Mouse (Mus musculus): ENCODE data around the gene Armc10. TPM values are rescaled to one million over a fixed set of nuclear protein-coding genes. Genes with fewer than 3 reads are reported as not detected.
A peak's percentile ranks its signal among the peaks of the same experiment; 100 is the strongest.
"Not testable (repeated sequence)": the region's sequence is repeated elsewhere in the genome, so short reads cannot be mapped to it uniquely, and the experiment has no call there.

Armc10 gene
- polyA plus RNA-seq, 3 experiments from 2014 or later: 31.2 to 38.3 (median 33.2) TPM

DNA sequence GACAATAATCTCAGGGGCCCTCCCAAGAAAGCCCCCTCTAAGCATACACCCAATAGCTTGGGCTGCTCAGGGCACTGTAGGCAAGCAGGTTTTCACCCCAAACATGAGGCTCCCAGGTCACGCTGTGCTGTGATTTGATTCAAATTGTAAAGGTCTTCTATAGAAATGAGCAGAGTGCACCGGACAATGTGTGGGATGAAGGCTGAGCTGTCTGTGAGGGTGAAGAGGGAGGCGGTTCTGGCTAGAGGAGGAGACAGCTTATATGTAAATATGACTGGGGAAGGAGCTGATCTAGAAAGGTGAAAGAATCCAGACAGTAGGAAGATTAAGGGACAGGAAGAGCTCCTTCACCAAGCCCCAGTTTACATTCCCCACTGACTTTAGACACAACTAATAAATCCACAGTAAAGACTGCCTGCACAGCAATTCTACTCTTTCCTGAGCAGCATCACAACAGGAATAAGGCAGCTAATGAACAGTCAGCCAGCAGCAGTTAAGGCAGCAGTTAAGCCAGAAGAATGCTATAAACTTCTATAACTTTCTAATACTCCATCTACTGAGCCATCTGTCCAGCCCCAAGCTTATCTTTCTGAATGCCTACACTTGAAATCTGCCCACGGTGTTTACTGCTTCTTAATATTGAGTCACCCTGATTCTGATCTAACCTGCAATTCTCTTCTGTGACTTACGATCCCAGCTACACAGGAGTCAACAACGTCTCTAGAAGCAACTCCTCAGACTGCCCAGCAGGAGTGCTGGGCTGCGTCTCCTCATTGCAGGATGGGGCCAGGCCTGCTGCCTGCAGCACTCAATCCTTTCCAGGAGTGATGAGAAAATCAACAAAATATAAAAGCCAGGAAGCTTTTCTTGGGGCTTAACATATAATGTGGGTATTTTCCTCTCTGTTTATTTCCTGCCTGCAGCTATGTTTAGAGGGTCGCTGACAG is 21.9 kb downstream of the Armc10 start:
- ATAC-seq: no peak

DNA sequence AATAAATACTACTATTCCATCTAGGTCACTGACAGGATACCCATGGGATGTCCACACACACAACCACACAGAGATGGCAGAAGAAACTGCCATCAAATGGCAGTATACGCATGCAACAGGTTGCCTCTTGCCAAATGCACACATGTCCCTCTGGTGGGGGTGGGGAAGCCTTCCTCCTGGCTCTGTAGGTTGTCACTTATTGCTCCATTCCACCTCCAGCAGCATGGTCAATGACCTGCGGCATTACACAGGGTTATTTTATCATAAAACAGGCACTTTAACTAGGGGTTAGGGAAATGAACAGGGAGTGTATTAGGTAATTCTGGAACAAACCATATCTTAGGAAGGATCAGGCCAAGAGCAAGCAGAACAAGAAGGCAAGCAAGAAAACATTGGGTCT is 23.7 kb downstream of the Armc10 start:
- ATAC-seq: no peak

DNA sequence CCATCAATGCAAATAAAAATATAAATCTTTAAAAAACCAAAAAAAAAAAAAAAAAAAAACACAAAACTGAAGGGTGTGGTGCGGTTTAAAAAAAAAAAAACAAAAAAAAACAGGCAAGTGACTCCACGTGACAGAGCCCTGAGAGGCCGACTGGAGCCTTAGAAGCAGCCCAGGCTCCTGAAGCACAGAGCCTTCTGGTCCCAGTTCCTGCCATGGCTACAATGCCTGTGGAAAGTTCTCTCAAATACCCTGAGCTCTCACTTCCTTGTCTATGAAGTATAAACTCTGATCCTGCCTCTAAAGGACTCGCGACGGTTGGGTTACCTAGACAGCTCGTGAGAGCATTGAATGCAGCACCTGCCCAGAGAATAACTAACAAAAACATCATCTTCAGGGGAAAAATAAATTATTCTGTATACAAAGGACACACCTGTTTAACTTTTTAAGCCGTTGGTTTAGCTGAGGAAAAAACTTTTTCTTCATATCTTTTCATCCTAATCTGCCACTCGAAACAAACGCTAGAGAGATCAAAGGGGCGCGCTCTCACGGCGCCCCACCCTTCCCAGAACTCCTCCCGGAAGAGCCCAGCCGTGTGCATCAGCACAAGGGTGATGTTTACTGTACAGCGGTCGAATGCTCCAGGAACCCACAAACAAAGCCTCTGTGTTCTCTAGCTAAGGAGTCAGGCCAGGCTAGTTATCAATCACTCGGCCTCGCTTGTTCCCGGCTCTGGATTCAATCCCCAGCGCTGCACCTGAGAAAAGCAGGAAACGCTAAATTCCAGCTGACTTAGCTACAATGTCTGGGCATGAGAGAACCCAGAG is 27.4 kb downstream of the Armc10 start:
- ATAC-seq: peak; percentile 92

DNA sequence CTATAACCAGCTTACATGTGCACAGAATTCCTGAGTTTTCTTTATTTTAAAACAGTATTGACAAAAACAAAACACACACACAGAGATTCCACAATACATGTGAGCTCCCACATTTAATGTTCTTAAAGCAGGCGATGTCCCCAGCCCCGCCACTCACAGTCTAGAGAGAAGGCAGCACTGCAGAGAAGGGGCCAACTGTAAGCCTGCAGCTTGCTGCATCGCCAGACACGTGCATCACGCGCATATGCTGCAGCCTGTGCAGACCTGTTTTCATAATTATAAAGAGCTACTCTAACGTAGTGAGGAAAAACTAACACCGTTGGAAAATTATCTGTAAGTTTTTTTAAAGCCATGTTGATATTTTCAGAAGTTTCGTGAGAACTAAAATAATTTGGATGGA is 28.1 kb downstream of the Armc10 start:
- ATAC-seq: no peak

DNA sequence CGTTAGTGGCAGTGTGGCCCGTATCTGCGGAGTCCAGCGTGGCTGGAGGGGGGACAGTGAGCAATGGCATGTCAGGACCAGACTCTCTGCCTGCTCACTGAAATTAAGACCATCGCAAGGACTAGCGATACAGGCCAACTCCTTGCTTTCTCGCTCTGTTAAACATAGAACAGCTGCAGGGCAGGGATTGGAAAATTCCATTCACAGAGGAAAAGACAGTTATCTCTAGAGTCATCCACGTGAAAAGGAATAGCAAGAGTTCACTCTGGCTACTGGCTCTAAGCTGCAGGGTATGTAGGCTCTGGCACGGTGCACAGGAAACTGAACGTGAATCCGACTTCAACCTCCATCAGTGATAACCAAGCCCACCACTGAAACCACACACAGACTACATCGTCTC is 29.4 kb downstream of the Armc10 start:
- no peak for ATAC-seq

DNA sequence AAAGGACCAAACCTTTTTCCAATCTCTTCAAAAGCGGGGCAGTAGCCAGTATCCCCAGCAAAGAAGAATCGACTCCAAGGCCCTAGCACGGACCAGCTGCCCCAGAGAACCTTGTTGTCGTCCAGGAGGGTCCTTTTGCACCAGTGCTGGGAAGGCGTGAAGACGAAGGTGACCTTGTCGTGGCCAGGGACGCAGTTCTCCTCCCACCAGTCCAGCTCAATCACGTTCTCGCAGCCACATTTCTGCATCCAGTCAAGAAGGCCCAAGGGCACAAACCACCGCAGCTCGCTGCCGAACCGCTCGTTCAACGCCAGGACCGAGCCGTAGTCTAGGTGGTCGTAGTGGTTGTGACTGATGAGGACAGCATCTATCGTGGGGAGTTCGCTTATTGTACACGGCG is 29.9 kb downstream of the Armc10 start:
- ATAC-seq: no peak

DNA sequence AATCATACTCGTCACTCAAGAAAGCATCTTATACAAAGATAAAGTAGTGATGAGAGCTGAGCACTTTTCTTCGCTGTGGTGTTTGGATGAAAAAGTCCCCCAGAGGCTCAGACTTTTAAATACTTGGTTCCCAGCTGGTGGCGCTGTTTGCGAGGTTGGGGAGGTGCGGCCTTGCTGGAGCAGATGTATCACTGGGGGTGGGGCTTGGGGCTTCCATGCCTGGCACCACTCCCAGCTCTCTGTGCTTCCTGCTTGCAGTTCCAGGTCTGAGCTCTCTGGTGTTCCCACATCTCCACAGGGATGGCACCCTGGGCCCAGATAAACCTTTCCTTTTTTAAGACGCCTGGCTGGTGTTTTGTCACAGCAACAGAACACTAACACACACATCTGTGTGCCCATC is 32.3 kb downstream of the Armc10 start:
- ATAC-seq: no peak

DNA sequence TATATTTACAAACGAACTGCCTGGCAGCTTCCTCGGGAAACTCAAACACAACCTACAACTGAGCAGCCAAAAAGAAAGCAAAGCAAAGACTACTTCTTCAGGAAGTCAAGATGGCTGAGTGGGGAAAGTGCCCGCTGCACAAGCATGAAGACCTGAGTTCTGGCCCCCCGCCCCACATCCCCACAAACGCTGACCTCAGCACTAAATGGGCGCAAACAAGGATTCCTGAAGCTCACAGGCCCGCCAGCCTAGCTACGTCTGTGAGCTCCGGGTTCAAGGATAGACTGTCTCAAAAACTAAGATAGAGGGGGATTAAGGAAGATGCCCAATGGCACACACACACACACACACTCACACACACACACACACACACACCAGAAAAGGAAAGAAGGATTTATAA is 32.8 kb downstream of the Armc10 start:
- no peak for ATAC-seq

DNA sequence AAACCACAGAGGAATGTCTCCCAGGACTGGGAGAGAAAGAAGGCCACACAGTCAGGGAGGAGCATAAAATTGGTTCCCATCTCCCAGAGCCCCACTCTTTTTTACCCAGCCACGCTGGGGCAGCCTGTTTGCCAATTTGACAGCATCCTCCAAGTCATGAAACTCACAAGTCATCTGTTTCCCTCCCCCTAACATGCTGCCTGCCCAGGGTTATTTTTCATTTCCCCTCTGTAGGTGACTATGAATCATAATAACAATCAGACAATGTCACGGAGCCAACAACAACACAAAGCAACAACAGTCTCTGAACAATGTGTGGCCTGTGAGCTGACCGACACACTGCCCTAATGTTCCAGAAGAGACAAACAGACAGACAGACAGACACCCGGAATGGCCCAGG is 34.4 kb downstream of the Armc10 start:
- ATAC-seq: no peak

DNA sequence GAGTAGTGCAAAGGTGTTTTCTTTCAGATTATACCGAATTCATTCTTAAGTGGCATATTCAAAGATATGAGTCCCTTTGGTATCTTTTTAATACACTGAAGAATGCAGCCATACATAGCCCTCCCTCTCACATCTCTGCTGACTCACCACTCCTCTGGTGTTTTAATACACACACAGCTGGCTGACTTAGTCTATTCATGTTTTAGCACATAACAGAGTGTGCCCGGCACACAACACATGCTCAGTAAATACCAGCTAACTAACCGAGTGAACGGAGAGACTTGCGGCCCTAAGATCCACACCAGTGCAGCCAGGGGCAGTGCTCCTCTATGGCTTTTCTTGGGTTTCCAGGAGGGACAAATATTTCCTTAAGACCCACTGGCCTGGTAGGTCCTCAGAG is 35.3 kb downstream of the Armc10 start:
- no peak for ATAC-seq

DNA sequence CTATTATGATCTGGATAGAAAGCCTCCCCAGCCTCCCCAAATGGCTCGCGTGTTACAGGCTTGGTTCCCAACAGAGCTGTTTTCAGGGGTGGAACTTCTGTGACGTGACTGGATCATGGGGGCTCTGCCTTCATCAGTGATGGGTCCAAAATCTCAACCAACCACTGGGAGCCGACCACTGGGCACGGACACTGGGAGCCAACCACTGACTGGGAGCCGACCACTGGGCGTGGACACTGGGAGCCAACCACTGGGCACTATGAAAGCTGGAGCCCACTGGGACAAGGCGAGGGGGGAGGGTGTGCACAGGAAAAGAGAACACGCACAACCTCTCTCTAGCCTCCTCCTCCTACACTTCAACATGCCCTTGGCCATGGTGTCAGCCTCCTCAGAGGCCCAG is 38.2 kb downstream of the Armc10 start:
- no peak for ATAC-seq

DNA sequence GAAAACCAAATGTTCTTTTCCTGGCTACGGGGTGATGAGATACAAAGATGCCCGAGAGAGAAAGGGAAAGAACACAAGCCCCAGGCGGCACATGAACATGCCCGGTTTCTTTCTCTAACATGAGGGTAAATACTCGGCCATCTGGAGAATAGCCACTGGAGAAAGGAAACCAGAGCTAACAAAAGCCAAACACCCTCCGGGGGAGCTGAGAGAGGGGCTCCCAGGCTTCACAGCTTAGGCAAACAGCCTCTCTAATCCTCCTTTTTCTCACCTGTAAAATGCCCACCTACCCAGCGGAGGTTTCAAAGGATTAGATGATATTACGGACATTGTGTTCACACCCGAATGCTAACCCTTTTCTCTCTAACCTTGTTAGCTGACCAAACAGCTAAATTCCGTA is 39.4 kb downstream of the Armc10 start:
- no peak for ATAC-seq

DNA sequence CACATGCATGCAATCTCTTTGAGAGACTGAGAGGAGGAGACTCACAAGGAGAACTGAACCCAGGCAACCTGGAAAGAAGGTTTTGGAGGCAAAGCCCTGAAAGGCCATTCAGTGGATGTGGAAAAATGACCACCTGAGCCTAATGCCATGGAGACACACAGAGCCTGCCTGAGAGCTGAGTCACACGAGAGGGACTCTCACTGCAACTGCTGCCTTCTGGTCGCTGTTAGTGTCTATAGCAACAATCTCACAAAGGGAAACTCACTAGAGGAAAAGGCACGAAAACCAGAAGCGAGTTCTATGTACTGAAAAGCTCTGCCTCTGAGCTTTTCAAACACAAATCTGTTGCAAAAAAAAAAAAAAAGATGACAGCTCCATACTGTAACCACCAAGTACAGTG is 41.4 kb downstream of the Armc10 start:
- no peak for ATAC-seq

DNA sequence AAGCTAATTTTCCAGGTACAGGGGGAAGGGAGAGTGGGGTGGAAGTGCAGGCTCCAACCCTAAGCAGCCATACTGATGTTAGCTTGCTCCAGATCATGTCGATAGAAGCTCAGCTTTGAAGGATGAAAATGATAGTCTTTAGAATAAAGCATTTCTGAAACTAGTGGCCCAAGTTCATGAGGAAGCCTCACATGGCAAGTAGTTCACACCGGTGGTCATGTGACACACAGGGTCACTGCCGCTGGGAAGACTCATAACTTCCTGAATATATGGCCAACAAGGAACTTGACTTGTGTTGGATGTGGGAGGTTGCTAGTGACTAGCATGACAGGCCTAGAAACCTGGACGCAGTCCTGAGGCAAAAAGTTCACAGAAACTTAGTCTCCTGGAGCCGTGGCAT is 46.6 kb downstream of the Armc10 start:
- no peak for ATAC-seq

DNA sequence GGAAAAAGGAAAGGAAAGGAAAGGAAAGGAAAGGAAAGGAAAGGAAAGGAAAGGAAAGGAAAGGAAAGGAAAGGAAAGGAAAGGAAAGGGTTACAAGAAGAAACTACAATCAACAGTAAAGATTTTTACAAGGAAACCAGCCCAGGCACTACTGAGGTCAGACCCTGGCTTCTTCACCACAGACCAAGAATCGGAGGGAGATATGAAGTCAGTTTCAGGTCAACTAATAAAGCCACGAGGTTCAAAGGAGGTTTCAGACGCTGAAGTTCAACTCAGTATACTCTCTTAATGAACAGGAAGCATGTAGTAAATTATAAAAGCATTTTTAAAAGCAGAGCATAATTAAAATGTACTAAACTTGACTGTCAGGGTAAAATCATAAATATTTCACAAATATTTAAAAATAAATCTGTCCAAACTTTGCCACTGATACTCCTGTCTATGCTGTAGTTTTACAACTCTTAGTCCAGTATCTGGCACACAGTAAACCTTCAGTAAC is 47.8 kb downstream of the Armc10 start:
- no peak for ATAC-seq

DNA sequence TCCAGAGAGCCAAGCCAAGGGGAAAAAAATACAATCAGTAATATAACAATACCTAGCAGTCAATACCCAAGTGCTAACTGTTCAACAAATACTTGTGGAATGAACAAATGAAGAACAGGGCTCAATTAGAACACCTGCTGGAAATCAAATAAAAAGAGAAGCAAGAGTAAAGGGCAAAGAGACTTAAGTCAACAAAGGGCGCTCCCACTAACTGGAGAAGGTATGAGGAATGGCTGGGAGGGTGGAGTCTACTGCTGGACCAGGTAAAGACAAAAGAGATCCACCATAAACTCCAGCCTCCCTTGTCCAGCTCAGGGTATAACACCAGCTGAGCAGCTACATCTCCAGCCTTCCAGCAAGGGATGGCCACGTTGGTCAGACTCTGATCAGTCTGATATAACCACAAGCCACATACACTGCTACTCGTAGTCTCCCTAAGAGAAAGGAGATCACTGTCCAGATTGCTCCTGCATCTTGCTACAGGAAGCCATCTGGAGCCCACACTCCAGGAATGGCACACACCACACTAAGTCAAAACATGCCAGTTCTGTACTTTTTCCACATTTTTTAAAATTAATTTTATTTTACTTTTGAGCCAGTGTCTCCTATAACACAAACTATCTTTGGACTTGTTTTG is 49.4 kb downstream of the Armc10 start:
- no peak for ATAC-seq

DNA sequence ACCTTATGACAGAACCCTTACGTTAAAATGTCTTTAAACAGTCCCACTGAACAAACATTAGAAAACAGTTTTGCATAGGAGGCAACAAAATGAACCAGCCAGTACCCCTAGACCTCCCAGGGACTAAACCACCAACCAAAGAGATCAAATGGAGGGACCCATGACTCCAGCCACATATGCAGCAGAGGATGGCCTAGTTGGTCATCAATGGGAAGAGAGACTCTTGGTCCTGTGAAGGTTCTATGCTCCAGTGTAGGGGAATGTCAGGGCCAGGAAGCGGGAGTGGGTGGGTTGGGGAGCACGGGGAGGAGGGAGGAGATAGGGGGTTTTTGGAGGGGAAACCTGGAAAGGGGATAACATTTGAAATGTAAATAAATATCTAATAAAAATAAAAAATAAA is 53.9 kb downstream of the Armc10 start:
- ATAC-seq: not testable (repeated sequence)

DNA sequence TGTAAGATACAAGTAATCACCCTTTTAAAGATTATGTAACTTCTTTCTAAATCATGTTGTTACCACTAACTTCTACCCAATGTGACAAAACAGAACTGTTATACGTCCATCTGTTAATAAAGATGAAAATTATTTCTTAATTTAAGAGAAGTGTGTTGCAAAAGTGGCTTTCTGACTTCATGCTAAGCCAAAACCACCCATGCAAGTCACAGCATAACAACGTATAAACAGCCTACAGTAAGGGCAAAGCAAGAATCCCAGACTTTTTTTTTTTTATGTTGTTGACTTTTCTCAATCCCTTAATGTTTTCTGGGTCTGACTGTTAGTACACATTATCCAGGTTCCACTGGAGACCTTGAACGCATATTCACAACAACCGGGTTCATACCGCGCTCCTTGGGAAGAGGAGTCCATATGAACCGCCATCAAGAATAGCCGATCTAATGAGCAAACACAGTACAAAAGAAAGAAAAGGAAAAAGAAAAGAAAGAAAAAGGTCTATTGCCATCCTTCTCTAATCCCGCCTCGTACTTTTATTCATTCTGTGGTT is 54.7 kb downstream of the Armc10 start:
- no peak for ATAC-seq

DNA sequence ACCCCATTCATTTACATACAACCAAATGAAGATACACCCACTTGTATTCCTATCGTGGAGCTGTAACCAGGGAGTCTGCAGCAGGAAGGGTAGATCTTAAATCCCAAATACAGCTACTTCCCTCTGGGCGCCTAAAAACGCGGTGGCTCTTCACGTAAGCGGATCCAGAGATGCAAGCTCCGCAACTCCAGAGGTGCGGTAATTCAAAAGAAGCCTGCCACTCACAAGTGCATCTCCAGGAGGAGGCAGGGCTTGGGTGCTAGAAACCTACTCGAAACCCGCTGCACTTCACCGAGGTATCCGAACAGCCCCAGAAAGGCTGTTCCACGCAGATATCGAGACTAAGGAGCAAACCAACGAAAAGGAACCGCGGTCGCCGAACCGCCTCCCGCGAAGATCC is 55.3 kb downstream of the Armc10 start:
- peak; percentile 42 for ATAC-seq

DNA sequence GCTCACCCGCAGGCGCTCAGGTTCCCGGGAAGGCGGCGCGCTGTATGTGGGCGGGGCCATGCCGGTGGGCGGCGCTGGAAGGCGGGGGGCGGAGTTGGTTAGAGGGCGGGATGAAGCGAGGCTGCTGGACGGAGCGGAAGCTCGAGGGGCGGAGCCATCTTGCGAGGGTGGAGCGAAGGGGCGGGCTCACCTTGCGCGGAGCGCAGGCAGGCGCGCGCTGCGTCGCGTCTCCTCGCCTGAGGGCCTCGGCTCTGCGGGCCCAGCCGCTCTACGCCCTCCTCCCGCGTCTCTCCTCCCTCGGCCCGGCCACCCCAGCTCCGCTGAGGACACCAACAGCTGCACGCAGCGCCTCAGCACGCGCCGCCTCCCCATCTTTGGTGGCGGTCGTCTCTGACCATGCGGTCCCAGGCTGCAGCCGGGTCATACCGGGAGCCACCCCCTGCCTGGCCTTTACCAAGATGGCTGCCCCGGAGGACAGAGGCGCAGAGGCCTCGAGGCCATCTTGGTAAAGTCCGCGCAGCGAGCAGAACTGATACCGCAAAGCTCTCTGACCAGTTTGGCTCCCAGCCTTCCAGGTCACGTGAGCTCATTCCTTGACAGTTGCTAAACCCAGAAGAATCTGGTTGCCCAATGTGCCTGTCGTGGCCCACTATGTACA is 55.9 kb downstream of the Armc10 start, which contains the start of gene Napepld:
Gene Napepld, minus strand, starts transcription at position 46 of the 658 bp plus-strand sequence.
- ATAC-seq: peak; percentile 96

DNA sequence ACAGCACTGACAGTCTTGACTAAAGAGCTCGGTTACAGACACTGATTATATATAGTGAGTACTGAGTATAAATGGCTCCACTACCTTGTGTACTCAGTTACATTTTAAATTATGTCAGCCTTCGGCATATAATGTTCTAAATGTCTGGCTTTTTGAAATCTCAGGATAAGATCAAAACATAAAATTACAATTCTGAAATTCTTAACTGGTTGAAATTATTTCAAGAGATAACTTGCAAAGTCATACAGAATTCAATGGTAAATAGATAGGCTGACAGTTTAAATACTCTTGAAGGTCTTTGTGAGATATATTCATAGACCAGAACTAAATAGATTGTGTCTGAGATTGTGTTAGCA is 56.4 kb downstream of the Armc10 start:
- peak; percentile 22 for ATAC-seq

DNA sequence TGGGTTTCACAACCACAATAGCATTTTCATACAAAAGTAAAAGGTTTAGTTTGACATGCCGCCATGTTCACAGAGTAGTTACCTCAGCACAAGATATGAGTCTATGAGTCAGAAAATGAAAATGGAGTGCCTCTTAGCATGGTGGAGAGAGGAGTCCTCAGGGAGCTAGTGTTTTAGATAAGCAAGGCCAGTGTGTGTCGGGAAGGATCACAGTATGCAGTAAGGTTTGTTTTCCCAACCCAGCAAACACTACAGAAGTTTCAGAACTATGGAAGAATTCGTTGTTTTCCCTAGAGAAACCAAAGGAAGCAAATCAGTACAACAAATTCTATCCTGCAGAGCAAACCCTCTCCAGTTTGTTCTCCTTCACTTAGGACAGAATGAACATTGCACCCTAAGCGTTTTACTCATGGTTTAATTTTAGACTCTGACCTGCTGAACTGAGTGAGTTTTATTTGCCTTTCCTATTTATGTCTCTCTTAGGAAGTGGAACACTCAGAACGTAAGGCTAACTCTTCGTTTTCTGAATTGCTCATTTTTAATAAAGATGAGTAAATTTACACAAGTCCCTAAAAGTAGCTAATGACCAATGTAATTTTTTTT is 57.4 kb downstream of the Armc10 start:
- no peak for ATAC-seq

Data from inflammation-experienced regulatory T-cells, adult 6 months (primary cell).